Mouse (Mus musculus): ENCODE measurements around the gene Tlk1.

Gene Tlk1

GRCm38 (mm10) chr2:70825371-70826051 is at the start of gene Tlk1:
Tlk1 (minus strand) TSS chr2:70825728.
- DNase-seq = peak; percentile 79 to 88

DNA sequence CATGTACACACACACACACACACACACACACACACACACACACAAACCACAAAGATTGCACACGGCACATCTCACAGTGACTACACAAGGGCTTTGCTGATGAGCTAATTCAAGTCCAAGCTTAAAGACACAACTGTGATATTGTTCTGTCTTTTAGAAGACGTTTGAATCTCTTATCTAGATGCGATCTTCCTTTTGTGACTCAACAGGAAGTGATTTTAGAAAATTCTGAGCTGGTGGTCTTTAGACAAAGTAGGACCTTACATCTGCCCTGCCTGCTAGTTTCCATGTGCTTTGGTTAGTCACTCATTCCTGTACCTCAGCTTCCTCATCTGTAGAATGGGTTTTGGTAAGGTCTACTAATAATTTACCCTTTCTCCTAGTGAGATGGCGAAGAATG is 49.6 kb upstream of the Tlk1 start:
- no peak for DNase-seq

GRCm38 (mm10) chr2:70873168-70873567 is 47.6 kb upstream of the Tlk1 start:
- DNase-seq = no peak

DNA sequence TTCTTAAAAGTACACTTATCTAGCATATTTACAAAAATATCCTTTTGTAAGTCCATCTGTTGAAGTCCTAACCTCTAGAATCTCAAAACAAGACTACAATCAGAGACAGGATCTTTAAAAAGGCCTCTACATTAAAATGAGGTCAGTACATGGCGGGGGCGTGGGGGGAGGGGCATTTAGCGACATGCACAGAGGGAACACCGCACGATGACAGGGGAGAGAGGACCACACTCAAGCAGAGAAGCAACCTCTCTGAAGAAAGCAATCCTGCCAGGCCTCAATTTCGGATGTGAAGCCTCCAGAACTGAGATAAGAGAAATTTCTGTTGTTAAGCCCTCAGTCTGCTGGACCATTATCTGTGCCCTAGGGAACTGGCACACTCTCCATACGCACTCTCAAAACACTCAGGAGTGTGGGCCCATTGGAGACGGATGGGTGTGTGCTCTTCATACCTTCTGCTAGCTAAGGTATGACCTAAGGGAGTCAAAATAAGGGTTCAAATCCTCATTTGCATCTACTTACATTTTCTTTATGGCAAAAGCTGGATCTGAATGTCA is 46.0 kb upstream of the Tlk1 start:
- no peak for DNase-seq

- no peak for DNase-seq
These were observed 45.3 kb upstream of the Tlk1 start for GRCm38 (mm10) chr2:70870819-70871218.

GRCm38 (mm10) chr2:70869116-70869515 is 43.6 kb upstream of the Tlk1 start:
- no peak for DNase-seq

DNA sequence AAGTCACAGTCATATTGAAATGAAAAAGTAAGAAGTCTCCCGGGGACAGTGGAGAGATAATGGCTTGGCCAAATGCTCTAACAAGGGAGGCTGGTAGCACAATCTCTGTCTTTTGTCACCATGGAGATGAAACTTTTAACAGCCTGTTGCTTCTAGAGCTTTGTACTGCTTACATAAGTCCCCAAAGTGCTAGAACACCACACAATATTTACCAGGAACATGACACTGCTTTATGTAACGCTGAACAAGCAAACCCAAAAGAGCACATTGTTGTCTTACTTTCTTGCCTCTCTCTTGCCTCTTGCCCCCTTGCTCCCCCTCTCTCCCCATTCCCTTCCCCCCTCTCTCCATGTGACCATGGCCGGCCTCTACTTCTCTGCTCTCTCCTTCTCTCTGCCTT is 41.7 kb upstream of the Tlk1 start:
- DNase-seq = no peak

GRCm38 (mm10) chr2:70862881-70863280 is 37.4 kb upstream of the Tlk1 start:
- no peak for DNase-seq

DNA sequence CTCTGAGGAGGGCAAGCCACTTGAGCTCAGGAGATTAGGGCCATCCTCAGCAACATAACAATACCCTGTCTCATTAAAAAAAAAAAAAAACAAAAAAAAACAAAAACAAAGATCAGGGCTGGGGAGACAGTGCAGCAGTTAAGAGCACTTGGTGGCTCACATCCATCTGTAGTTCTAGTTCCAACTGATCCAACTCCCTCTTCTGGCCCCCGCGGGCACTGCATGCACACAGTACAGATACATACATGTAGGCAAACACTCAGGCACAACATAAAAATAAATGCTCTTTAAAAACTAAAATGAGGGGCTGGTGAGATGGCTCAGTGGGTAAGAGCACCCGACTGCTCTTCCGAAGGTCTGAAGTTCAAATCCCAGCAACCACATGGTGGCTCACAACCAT is 34.2 kb upstream of the Tlk1 start:
- no peak for DNase-seq

DNA sequence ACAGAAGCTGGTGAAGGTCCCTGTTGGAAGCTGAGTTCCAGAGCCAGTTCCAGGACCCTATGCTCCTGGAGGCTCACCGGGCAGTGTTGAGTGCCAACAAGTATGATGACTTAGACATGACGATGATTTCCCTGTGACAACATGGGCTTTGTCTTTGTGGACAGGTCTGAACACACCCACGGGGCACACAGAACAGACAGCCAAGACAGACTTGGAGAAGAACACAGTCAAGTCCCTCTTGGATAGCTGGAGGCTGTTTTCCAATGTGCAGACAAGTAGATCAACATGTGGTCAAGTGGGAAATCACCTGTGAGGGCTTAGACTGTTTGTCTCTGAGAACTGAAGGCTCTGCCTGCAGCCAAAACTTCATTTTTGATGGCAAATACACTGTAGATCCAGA is 31.4 kb upstream of the Tlk1 start:
- DNase-seq = no peak

- no peak for DNase-seq
These were observed 28.8 kb upstream of the Tlk1 start for GRCm38 (mm10) chr2:70854231-70854888.

GRCm38 (mm10) chr2:70853329-70853728 is 27.8 kb upstream of the Tlk1 start:
- DNase-seq = no peak

DNA sequence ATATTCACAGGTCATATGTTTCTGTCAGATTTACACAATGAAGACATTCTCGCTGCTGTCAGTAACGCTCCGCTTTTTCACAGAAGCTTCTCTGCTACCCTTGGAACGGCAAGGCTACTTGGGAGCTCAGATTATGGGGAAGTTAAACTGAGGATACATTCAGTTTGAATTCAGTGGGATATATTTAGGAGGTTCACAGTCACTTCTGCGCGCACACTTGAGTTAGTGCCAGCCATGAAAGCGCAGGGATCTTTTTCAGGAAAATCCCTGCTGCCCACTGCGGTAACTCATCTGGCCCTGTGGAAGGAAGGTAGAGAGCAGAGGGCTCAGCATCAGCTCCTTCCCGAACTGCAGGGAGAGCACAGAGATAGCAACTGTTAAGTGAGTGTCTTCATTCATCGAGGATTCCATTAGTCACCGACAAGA is 27.3 kb upstream of the Tlk1 start:
- DNase-seq = no peak

GRCm38 (mm10) chr2:70852186-70852795 is 26.8 kb upstream of the Tlk1 start:
- no peak for DNase-seq

DNA sequence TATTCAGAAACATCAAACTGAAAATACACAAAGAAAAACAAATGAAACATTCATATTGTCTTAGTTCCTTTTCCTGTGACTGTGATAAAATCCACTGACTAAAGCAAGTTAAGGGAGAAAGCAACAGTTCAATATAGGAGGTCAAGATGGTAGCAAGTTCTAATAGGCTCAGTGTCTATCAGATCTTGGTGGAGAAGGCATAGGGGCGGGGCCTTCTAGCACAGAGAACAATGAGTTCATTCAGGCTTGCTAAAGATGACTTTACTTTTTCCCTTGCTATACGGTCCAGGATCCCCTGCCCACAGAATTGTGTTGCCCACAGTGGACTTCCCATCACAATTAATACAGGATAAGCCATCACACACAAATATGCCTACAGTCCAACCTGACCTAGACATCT is 20.3 kb upstream of the Tlk1 start:
- no peak for DNase-seq

- no peak for DNase-seq
These were observed 19.3 kb upstream of the Tlk1 start for GRCm38 (mm10) chr2:70844694-70845395.

- no peak for DNase-seq
These were observed 16.6 kb upstream of the Tlk1 start for GRCm38 (mm10) chr2:70842049-70842618.

- peak; percentile 52 to 65 for DNase-seq
These were observed 13.1 kb upstream of the Tlk1 start for GRCm38 (mm10) chr2:70838536-70839216.

DNA sequence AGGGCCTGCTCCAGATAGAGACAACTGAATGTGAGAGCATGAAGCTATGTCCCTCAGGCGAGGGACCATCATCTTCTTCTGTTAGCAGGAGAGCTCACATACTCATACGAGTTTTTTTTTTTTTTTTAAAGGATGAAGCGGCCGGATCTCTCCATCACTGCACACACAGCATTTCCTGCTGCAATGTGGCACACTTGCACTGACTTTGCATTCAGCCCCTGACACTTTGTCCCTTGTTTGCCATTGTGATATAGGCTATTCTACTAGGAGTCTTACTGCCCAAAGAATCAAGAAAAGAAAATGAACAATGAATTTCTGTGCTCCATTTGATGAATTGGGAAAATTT is 10.8 kb upstream of the Tlk1 start:
- no peak for DNase-seq

DNA sequence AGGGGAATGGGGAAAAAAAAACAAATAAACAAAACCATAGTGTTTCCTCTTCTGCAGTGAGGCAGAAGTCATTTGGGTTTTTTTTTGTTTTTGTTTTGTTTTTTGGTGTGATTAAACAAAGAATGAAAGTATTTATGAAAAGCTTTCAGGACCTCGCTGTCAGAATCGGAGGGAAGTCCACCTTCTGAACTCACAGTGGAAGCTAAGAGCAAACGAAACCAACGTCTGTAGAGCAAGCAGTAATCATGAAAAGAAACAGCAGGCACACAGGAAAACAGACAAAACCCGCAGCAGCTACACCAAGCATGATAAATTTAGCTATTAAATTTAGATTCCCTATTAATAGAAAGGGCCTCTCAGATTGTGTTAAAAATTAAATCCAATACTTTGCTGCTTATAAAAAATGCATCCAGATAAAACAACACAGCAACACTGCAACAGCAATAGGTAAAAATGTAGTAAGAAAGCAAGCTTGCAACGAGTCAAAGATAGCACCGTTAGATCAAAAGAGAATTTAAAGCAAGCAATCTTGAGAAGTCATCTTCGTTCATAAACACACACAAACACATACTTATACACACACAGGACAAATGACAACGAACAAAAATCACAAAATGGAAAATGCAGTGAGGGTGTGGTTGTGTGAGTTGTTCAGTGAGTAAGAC is 10.2 kb upstream of the Tlk1 start:
- DNase-seq = no peak

GRCm38 (mm10) chr2:70835209-70835608 is 9.7 kb upstream of the Tlk1 start:
- no peak for DNase-seq

DNA sequence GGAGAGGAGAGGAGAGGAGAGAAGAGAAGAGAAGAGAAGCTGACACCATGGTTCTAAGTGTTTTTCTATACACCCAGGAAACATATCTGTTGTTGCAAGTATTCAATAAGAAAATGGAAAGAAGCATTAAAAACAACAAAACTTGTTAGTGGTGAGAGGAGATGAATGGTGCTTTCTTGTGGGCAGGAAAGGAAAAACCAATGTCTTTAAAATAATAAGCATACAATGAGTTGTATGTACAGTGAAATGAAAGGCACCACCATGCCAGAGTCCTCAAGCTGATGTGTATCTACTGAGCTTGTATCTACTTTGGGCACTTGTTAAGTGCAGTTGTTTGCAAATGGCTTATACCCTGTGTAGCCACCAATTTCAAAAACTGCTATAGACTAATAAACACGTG is 7.7 kb upstream of the Tlk1 start:
- no peak for DNase-seq
